Mouse (Mus musculus) liver, embryonic 16.5 days (tissue): ENCODE measurements around the gene Hmg20b. TPM values are rescaled to one million over a fixed set of nuclear protein-coding genes. Genes with fewer than 3 reads are reported as not detected.

Experiments
- ATAC-seq: fragments of 200-750 bp; cut with Nextera tagmentation; 2 replicates; pipeline ENCODE4 v1.8.0; 2017; ENCODE audit warnings: low read depth, mild to moderate bottlenecking, moderate number of reproducible peaks, moderate library complexity
- H3K27ac ChIP-seq: fragments of 300-500 bp; sonication (generic); 2 replicates; pipeline ENCODE4 v1.5.1; 2014; ENCODE audit warnings: mild to moderate bottlenecking, low read length
- H3K27me3 ChIP-seq: fragments of 300-500 bp; sonication (generic); 2 replicates; pipeline ENCODE4 v1.6.1; 2014; ENCODE audit warnings: low read depth, low read length, mixed read lengths; ENCODE audit not compliant: control insufficient read depth, insufficient read depth
- H3K36me3 ChIP-seq: fragments of 300-500 bp; sonication (generic); 2 replicates; pipeline ENCODE4 v1.6.1; 2014; ENCODE audit warnings: mild to moderate bottlenecking; ENCODE audit not compliant: control insufficient read depth, insufficient read depth
- H3K4me1 ChIP-seq: fragments of 300-500 bp; sonication (generic); 2 replicates; pipeline ENCODE4 v1.6.1; 2014; ENCODE audit warnings: low read depth, low read length, mixed read lengths; ENCODE audit not compliant: control insufficient read depth
- H3K4me2 ChIP-seq: fragments of 300-500 bp; sonication (generic); 2 replicates; pipeline ENCODE4 v1.6.1; 2014; ENCODE audit warnings: low read depth, low read length, mixed read lengths
- H3K4me3 ChIP-seq: fragments of 300-500 bp; sonication (generic); 2 replicates; pipeline ENCODE4 v1.5.1; 2014; ENCODE audit warnings: low read depth, mild to moderate bottlenecking, low read length
- H3K9ac ChIP-seq: fragments of 300-500 bp; sonication (generic); 2 replicates; pipeline ENCODE4 v1.6.1; 2014; ENCODE audit warnings: low read depth, low read length
- H3K9me3 ChIP-seq: fragments of 300-500 bp; sonication (generic); replicated peaks from 2 replicates; pipeline ENCODE4 v1.6.1; 2016; ENCODE audit warnings: low read length; ENCODE audit not compliant: control insufficient read depth
- WGBS: fragments of 180-500 bp; shearing (Covaris S2); extraction: QIAGEN DNeasy Blood & Tissue Kit; methylation state at CpG from one replicate; pipeline ENCODE4 v1.1.7; 2014; ENCODE audit not compliant: insufficient replicate concordance; 5-methylcytosine and 5-hydroxymethylcytosine counted together
- microRNA-seq: library from miRNA; unstranded; fragments of <30 nt; microRNA quantifications from one replicate; pipeline ENCODE4, GENCODE M21; 2016
- polyA plus RNA-seq: library from polyadenylated mRNA; unstranded; fragments of >200 nt; fragmentation: Nextera tagmentation; extraction: Ambion mirVana; gene quantifications from 2 replicates; pipeline ENCODE4 v1.2.1, GENCODE M21; 2015

Hmg20b gene
- polyA plus RNA-seq, 1 experiment from 2014 or later = 22.5 TPM

DNA sequence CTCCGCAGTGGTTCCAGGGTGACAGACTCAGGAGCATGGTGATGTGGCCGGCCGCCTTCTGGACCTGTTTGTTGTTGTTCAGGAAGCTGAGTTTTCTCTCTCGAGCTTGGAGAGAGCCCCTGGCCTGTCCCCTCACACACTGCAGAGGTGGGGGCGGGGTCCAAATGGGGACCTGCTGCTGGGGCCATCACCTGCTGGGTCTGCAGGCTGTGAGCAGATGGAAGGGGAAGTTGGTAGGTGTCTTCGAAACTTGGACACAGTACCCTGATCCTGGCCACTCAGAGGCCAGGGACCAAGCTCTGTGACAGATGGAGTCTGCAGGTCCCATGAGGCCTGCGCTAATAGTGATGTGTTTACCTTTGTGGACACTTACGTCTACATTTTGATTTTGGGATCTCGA, 49.0 kb downstream of the Hmg20b start:
- no peak overlapping the region for H3K4me3 ChIP-seq
- no peak for ATAC-seq
- 64% methylated on average over 9 of the region's 9 CpGs for WGBS
- no peak overlapping the region for H3K4me2 ChIP-seq
- peaks cover 7% of the 10 kb centered on the region for H3K36me3 ChIP-seq
- peaks cover 85% of the 10 kb centered on the region for H3K4me1 ChIP-seq
- no peaks in the 10 kb centered on the region for H3K27me3 ChIP-seq
- no peaks in the 10 kb centered on the region for H3K9me3 ChIP-seq
- H3K27ac ChIP-seq = peak overlapping the region; percentile 45
- H3K9ac ChIP-seq = no peak overlapping the region

DNA sequence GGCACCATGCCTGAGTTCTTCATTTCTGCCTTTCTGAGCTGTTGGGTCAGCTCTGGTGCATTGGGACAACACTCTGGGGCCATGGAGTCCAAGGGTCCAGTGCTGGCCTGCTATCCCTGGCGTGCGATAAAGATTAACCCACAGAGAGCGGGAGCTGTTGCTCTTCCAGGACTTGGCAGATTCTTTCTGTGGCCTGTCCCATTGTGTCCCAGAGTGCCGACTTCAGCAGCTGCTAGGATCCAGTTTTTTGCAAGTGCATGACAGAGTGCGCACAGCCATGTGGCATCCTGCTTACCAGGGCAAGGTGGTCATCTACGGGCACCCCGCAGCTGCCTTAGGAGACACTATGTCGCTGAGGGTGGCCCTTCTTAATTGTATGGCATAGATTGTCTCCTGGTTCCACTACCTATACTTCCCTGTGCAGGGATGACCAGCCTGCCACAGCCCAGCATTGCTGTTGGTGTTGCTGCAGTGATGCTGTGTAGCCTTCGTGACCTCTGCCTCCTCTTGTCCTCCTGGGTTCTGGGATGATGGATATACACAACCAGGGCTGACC, 49.9 kb downstream of the Hmg20b start:
- peak; percentile 66 for ATAC-seq
- no peaks in the 10 kb centered on the region for H3K9me3 ChIP-seq
- no peak overlapping the region for H3K9ac ChIP-seq
- H3K27me3 ChIP-seq = no peaks in the 10 kb centered on the region
- no peaks in the 10 kb centered on the region for H3K36me3 ChIP-seq
- WGBS = 72% methylated on average over 9 of the region's 9 CpGs
- peak overlapping the region; percentile 90 for H3K27ac ChIP-seq
- no peak overlapping the region for H3K4me3 ChIP-seq
- H3K4me1 ChIP-seq = peaks cover 94% of the 10 kb centered on the region
- H3K4me2 ChIP-seq = peak overlapping the region; percentile 18

GRCm38 (mm10) chr10:81299585-81300351, 50.5 kb downstream of the Hmg20b start:
- ATAC-seq = peak; percentile 10; the same call in 1 of the 2 replicates
- peak overlapping the region; percentile 25; the same call in 1 of the 2 replicates for H3K9ac ChIP-seq

DNA sequence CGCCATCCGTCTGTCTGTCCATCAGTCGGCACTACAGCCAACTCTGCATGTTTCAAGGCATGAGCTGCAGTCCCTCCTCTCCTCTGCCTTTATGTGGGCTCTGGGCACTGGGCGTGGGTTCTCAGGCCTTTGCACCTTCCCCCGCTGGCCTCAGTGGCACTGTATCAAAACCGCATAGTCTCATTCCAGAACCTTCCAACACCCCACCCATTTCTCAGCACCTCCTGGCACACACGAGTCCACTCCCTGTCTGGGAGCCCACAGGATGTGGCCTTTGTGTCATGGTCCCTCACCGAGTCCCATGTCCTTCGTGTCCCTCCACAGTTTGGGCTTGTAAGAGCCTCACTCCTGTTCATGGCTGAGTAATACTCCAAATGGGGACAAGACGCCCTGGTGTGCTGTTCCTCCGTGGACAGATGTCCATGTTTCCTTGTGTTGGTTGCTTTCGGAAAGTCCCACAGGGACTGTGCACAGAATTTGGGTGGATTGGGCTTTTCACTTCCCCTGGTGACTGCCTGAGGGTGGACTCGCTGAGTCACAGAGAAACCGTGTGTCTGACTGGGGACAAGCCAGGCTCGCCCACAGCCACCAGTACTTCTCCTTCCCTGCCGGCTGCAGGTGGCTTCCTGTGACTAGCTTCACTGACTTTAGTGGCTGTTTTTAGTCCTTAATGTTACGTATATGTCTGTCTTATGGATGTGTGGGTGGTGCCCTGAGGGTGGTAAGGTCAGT, 51.7 kb downstream of the Hmg20b start:
- 68% methylated on average over 17 of the region's 17 CpGs for WGBS
- Histone ChIP-seq H3K27me3 (no peaks in the 10 kb centered on the region), H3K4me2 (no peak overlapping the region), H3K27ac (peak overlapping the region; percentile 90), H3K9me3 (no peaks in the 10 kb centered on the region), H3K36me3 (no peaks in the 10 kb centered on the region), H3K9ac (peak overlapping the region; percentile 5; the same call in 1 of the 2 replicates), H3K4me1 (peaks cover 97% of the 10 kb centered on the region), H3K4me3 (no peak overlapping the region)
- no peak for ATAC-seq

More at GRCm38 (mm10) chr10:81299585-81300351, 50.5 kb downstream of the Hmg20b start:
- Histone ChIP-seq H3K27me3 (no peaks in the 10 kb centered on the region), H3K36me3 (no peaks in the 10 kb centered on the region), H3K4me1 (peaks cover 96% of the 10 kb centered on the region), H3K4me2 (peak overlapping the region; percentile 18), H3K9me3 (no peaks in the 10 kb centered on the region), H3K4me3 (no peak overlapping the region), H3K27ac (peak overlapping the region; percentile 90)
- WGBS = 62% methylated on average over 14 of the region's 14 CpGs

- peak overlapping the region; percentile 18; the same call in 1 of the 2 replicates for H3K4me2 ChIP-seq
- WGBS = 22% methylated on average over 10 of the region's 10 CpGs
- no peaks in the 10 kb centered on the region for H3K36me3 ChIP-seq
- H3K27me3 ChIP-seq = no peaks in the 10 kb centered on the region
- peak overlapping the region; percentile 40 for H3K9ac ChIP-seq
- H3K4me1 ChIP-seq = peaks cover 93% of the 10 kb centered on the region
- H3K4me3 ChIP-seq = no peak overlapping the region
- H3K9me3 ChIP-seq = no peaks in the 10 kb centered on the region
- peak overlapping the region; percentile 90 for H3K27ac ChIP-seq
- ATAC-seq = peak; percentile 25
Measured at GRCm38 (mm10) chr10:81297845-81298244, 52.4 kb downstream of the Hmg20b start.

GRCm38 (mm10) chr10:81297246-81297645, 53.0 kb downstream of the Hmg20b start:
- peaks cover 89% of the 10 kb centered on the region for H3K4me1 ChIP-seq
- no peaks in the 10 kb centered on the region for H3K9me3 ChIP-seq
- no peaks in the 10 kb centered on the region for H3K27me3 ChIP-seq
- no peak overlapping the region for H3K4me3 ChIP-seq
- 57% methylated on average over 6 of the region's 6 CpGs for WGBS
- no peaks in the 10 kb centered on the region for H3K36me3 ChIP-seq
- 0 out of 2 replicates have a peak overlapping the region, but pooled peaks have one; percentile 18 for H3K4me2 ChIP-seq
- H3K27ac ChIP-seq = peak overlapping the region; percentile 90
- ATAC-seq = no peak
- peak overlapping the region; percentile 40; the same call in 1 of the 2 replicates for H3K9ac ChIP-seq

Small RNAs within 50 kb of the gene (microRNA-seq; reads per million reads assigned to microRNA genes)
- not detected for gene Mir6913

Other genes with a start within 250 kb of the Hmg20b start
- gene Map2k2, start 244.6 kb downstream of the Hmg20b start, polyA plus RNA-seq = 93.8 and 100 TPM in 2 replicates
- gene Zbtb7a, start 215.3 kb downstream of the Hmg20b start, polyA plus RNA-seq = 30.0 and 35.0 TPM in 2 replicates
- 21.8 and 22.1 TPM in 2 replicates for gene Pias4, start 182.6 kb downstream of the Hmg20b start, polyA plus RNA-seq
- 266 and 282 TPM in 2 replicates for gene Eef2, start 173.8 kb downstream of the Hmg20b start, polyA plus RNA-seq
- gene Dapk3, start 167.5 kb downstream of the Hmg20b start, polyA plus RNA-seq = 11.0 and 12.2 TPM in 2 replicates
- not detected in 2 replicates for gene 4930442H23Rik, start 166.6 kb downstream of the Hmg20b start, polyA plus RNA-seq
- gene Nmrk2, start 148.4 kb downstream of the Hmg20b start, polyA plus RNA-seq = 0.05 TPM in 1 of 2 replicates, not detected in the other
- 0.02 and 0.04 TPM in 2 replicates for gene Atcay, start 119.6 kb downstream of the Hmg20b start, polyA plus RNA-seq
- gene Zfr2, start 117.3 kb downstream of the Hmg20b start, polyA plus RNA-seq = 0.59 and 1.1 TPM in 2 replicates
- 1.6 and 1.8 TPM in 2 replicates for gene Matk, start 97.5 kb downstream of the Hmg20b start, polyA plus RNA-seq
- gene Mrpl54, start 83.5 kb downstream of the Hmg20b start, polyA plus RNA-seq = 80.0 and 88.1 TPM in 2 replicates
- gene Apba3, start 83.5 kb downstream of the Hmg20b start, polyA plus RNA-seq = 24.2 and 26.3 TPM in 2 replicates
- 0.82 and 1.4 TPM in 2 replicates for gene Tjp3, start 58.9 kb downstream of the Hmg20b start, polyA plus RNA-seq
- gene Pip5k1c, start 57.5 kb downstream of the Hmg20b start, polyA plus RNA-seq = 13.9 and 14.7 TPM in 2 replicates
- gene Cactin, start 29.4 kb downstream of the Hmg20b start, polyA plus RNA-seq = 18.4 and 18.7 TPM in 2 replicates
- 4.3 and 4.5 TPM in 2 replicates for gene Tbxa2r, start 21.7 kb downstream of the Hmg20b start, polyA plus RNA-seq
- not detected in 2 replicates for gene Gipc3, start 7.2 kb downstream of the Hmg20b start, polyA plus RNA-seq
- gene Mfsd12, start 7.0 kb upstream of the Hmg20b start, polyA plus RNA-seq = 9.2 and 11.9 TPM in 2 replicates
- gene 4930404N11Rik, start 15.3 kb upstream of the Hmg20b start, polyA plus RNA-seq = 1.9 and 2.5 TPM in 2 replicates
- gene Fzr1, start 28.0 kb upstream of the Hmg20b start, polyA plus RNA-seq = 128 and 138 TPM in 2 replicates
- gene Dohh, start 33.9 kb upstream of the Hmg20b start, polyA plus RNA-seq = 46.3 and 48.3 TPM in 2 replicates
- gene Gm48551, start 34.0 kb upstream of the Hmg20b start, polyA plus RNA-seq = 0.54 and 0.55 TPM in 2 replicates
- 0.44 and 0.48 TPM in 2 replicates for gene Gm48552, start 38.5 kb upstream of the Hmg20b start, polyA plus RNA-seq
- gene Smim24, start 42.6 kb upstream of the Hmg20b start, polyA plus RNA-seq = 1.7 and 4.1 TPM in 2 replicates
- 10.2 and 12.0 TPM in 2 replicates for gene Nfic, start 105.2 kb upstream of the Hmg20b start, polyA plus RNA-seq
- 0.05 TPM in 1 of 2 replicates, not detected in the other for gene Celf5, start 132.2 kb upstream of the Hmg20b start, polyA plus RNA-seq
- gene Ncln, start 145.9 kb upstream of the Hmg20b start, polyA plus RNA-seq = 39.3 and 47.1 TPM in 2 replicates
- gene S1pr4, start 149.7 kb upstream of the Hmg20b start, polyA plus RNA-seq = 4.8 and 5.3 TPM in 2 replicates
- gene Gna15, start 173.7 kb upstream of the Hmg20b start, polyA plus RNA-seq = 4.3 and 4.4 TPM in 2 replicates
- 20.0 and 24.3 TPM in 2 replicates for gene Gna11, start 194.7 kb upstream of the Hmg20b start, polyA plus RNA-seq
- 131 and 141 TPM in 2 replicates for gene Aes, start 209.0 kb upstream of the Hmg20b start, polyA plus RNA-seq
- 1.8 and 2.7 TPM in 2 replicates for gene Tle2, start 224.1 kb upstream of the Hmg20b start, polyA plus RNA-seq